Mouse (Mus musculus) G1E-ER4 (cell line): ENCODE data around the gene Ptprd. TPM values are rescaled to one million over a fixed set of nuclear protein-coding genes. Genes with fewer than 3 reads are reported as not detected.

Experiments
- GATA1 ChIP-seq: IDR thresholded peaks from one replicate; pipeline ENCODE4 v1.8.0; 2012; ENCODE audit warnings: low read length, inconsistent platforms
- polyA plus RNA-seq: library from polyadenylated mRNA; stranded (reverse); fragments of >175 nt; gene quantifications from 2 replicates; pipeline ENCODE4 v1.2.3, GENCODE M21; 2012

Gene Ptprd
- polyA plus RNA-seq, 1 experiment = not detected

DNA sequence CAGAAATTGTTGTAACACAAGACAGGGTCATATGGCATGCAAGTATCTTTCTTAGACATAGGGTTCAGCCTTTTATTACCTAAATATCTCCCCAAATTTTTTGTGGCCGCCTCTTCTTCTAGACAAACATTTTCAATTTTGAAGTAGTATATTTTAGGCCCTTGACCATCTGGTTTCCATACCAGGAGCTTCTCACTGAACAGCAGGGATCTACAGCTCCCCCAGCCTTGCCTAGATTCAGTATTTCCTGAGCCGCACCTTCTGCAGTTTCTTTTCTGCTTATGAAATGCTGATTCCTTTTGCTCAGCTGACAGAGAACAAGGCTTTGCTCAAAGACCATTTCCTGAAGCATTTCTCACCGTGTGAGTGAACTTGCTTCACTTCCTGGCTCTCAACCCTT, 1686.5 kb downstream of the Ptprd start:
- TF ChIP-seq GATA1 = no peak

DNA sequence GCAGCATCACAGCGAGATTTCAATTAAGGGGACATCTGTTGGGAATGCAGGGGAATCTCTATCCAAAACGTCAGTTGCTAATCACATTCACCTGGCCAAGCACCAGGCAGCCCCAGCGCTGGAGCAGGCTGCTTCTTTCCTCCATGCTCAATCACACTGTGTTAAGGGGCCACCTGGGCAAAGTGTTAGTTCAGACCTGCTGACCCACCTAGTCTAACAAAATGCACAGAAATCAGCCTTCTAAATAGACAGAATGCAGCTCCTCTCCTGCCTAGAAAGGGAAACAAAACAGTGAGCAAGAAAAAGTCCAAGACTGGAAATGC, 1708.5 kb downstream of the Ptprd start:
- no peak for TF ChIP-seq GATA1

DNA sequence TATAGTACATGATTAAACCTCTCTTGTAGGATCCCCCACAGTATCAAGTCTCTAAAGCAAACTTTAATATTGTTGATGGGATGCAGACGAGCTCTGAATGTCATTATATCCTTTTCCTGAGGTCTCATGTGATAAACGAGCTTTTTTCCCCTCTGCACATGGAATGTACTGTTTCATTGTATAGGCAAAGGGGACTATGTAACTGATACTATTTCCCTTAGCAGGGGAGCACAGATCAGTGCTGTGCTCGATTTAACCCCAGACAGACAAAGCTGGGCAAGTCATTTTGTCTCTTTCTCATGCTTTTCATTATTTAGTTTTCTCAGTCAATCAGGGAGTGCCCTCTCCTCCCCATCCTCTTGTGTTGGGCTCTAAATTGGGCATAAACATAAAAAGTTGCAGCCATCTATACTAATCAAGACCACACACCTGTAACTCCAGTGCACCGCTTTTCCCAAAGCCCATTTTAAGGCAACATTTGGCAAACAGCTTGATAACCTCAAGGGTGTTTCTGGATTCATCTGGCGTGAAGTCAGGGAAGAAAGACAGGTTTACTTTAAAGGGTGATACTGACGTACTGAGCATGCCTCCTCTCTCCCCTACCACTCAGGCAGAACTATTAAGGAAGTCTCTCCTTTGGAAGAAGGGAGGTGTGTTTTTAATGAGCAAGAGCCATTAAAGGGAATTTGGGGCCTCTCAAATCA, 1709.0 kb downstream of the Ptprd start:
- no peak for TF ChIP-seq GATA1

DNA sequence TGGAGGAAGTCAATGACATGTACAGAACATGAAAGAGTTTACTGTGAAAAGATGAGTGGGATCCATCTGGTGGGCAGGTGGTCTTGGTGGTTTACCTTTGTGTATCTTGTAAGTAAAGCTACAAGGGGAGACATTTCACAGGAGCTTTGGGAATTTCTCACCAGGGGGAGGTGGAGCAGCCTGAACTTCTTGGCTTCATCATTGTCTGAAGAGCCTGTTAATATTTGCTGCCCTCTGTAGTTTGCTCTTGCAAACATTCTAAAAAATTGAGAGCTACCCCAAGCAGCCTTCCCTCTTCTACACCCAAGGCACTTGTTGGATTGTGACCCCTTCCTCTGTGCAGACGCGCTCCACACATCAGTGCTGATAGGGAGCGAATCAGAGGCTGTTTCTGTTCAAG, 1725.9 kb downstream of the Ptprd start:
- TF ChIP-seq GATA1 = no peak

DNA sequence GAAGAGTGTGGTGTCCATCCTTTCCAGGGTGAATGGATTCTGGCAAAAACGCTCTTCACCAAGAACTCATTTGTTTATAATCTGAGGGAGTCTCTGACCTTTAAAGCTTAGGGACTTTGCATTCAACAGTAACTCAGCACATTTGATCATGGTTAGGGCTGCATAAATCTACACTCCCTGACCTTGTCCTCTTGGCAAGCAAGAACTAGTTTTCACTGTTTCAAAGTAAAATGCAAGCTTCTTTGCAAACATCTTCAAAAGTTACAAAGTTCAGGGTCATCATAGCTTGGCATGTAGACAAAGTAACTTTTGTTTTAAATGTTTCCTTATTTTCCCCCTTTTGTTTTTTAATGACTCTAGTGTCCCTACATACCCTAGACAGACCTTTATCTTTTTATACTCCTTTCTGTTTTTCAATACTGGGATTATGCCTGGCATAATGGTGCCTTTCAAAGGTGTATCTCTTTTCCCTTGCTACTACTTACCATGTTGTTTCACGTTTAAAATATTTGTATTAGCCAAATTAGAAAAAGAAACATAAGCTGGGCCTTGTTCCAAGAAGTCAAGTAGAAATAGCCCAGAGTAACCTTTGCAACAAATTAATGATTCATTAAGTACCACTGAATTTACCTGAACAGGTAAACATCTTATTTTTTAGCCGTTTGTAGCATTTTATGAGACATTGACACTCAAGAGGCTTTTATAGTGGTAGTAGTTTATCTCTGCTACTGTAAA, 1743.2 kb downstream of the Ptprd start:
- TF ChIP-seq GATA1 = no peak

DNA sequence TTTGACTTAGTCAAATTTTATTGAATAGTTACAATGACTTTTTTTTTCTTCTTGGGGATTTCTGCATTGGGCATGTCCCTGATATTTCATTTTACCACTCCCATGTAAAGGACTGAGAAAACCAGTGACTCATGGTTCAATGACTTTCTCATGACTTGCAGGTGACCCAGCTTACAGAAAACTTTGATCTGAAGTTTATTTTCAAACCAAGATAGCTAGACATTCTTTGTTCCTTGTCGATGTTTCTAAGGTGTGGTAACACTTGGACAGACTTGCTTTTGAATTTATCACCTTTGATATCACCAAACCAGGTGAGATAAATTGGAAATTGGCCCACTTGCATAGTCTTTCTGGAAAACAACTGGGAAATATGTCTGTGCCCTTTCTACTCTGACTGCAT, 1747.1 kb downstream of the Ptprd start:
- TF ChIP-seq GATA1 = no peak

DNA sequence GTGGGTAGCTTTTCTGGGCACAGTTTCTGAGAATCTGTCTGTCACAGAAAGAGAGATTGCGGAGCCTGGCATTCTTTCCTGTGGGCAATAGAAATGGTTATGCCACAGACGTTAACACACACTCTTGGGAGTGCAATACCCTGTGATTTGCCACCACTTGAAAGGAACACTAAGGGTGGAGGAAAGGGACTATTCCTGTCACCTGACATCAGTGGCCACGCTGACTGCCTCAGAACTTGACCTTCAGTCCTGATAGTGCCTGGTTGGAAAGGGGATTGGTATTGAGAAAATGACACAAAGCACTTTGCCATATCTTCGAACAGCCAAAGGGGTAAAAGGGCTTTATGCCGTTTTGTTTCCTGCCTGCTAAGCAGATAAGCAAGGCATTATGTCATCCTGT, 1750.4 kb downstream of the Ptprd start:
- no peak for TF ChIP-seq GATA1

DNA sequence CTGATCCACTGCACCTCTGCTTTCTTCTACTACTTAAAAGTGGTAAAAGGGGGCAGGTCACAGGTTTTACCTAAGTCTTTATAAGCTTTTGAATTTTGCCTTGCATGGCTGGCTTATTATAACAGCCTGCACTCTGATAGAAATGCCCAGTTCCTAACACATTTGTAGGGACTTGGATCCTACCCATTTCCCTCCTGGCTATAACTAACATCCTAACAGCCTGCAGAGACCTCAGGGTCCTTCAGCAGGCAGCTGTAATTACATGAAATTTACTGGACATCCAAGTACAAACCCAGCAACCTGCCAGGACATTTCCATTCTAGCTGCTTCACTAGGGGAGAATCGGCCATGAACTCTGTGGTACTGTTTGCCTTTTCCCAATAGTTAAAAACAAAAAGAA, 1751.2 kb downstream of the Ptprd start:
- no peak for TF ChIP-seq GATA1

DNA sequence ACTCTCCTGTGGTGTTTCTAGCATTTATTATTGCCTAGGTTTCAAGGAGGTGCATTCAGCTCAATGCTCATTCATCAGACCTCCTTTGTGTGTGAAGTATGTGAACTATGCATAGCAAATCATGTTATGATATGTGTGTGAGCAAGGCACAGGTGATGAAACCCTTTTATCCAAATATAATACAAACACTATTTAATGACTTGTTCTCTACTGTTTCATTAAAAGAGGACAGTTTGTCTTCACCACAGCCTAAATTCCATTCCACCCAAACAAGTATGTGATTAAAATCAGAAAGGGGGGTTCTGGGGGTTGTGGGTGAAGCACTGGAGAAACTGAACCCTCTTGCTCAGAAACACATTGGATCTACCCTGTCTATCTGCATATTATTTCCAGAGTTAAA, 1752.1 kb downstream of the Ptprd start:
- no peak for TF ChIP-seq GATA1

DNA sequence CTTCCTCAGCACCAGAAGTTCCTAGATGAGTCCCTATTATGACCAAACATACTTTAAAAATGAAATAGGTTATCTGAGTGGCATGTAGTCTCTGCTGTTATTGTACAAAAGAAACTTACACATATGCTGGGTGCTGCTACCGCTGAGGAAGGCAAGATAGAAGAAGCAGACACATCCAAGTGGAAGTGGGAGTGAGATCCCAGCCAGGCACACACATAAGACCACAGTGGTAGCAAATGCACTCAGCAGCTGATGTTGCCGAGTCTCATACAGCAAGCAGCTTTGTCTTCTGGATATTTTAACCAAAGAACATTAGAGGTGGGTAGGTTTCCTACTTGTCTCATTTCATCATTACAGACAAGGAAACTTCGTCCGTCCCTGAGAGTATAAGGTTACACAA, 1759.5 kb downstream of the Ptprd start:
- TF ChIP-seq GATA1 = no peak

DNA sequence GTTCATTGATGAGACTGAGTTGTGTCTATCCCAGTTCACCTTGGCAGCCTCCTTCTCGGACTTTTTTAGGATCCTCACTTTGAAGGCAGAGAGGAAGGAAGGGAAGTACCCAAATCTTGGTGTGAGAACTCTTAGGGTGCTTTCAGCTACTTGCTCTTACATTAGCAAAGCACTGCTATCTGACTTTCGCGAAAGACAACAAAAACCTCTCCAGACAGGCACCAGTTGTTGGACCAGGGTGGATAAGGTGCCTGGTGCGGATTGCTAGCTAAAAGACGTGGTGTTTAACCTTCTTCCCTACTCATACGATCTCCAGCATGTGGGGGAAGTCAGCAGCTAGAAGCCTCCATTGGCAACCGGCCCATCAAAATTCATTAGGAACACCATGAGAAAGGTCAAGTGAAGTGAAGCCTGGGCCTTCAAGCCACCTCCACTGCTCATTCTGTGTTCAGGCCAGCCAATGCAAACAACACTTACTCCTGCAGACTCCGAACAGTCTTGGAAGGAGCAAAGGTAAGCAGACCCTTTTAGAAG, 1760.7 kb downstream of the Ptprd start:
- no peak for TF ChIP-seq GATA1

DNA sequence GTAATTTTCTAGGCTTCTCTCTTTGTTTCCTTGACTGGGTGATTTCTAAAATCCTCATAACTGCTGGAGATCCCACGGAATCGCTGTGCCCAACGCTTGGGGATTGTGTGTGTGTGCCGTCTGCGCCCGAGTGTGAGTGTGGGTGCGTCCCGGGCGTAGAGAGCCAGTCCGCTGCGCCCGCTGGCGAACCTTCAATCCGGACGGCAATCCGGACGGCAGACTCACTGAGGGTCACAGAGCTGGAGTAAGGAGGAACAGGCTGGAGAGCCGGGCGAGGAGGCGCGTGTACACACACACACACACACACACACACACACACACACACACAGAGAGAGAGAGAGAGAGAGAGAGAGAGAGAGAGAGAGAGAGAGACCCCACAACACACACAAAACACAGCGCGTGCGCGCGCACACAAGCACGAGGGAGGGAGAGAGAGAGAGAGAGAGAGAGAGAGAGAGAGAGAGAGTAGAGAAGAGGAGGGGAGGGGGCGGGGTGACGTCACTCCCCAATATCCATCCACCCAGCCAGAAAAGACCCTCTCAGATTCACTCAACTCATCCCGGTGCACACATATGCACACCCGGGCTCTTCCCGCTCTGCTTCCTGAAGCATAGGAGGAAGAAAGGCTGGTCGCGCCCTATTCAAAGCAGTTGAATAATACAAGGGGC, 1761.3 kb downstream of the Ptprd start:
- TF ChIP-seq GATA1 = no peak

DNA sequence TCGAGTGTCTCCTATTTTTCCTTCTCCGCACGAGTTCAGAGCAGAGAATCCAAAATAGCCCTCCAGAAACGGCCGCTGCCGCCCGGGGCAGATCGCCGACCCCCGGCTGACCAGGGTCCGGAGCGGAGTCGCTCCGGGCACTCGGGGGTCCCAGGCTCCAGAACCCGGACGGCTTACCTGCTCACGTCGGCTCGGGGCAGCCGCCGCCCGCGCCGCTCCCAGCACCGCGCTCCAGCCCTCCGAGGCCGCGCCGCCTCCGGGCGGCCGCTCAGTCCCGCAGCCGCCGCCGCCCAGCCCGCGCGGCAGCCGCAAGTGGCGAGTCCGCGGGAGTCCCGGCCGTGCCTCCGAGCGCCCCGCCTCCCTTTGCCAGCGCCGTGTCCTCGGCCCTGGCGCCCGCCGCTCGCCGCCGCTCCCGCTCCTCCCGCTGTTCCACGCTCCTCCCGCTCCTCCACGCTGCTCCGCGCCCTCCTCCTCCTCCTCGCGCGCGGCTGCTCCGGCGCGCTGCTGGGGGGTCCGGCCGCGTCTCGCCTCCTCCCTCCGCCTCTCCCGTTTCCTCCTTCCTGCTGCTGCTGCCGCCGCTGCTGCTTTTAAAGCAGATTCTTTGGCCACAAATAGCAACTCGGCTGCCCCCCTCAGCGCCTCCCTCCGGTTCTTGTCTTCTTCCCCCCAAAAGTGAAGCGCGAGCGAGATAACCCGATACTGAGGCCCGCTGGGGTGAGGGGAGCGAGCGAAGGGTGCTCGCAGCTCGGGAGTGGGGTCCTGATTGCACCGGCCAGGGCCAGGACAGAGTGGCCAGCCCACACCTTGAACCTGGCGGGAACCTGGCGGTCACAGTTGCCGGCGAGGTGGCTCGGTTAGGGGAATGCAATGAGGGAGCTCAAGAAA, 1762.1 kb downstream of the Ptprd start:
- no peak for TF ChIP-seq GATA1

DNA sequence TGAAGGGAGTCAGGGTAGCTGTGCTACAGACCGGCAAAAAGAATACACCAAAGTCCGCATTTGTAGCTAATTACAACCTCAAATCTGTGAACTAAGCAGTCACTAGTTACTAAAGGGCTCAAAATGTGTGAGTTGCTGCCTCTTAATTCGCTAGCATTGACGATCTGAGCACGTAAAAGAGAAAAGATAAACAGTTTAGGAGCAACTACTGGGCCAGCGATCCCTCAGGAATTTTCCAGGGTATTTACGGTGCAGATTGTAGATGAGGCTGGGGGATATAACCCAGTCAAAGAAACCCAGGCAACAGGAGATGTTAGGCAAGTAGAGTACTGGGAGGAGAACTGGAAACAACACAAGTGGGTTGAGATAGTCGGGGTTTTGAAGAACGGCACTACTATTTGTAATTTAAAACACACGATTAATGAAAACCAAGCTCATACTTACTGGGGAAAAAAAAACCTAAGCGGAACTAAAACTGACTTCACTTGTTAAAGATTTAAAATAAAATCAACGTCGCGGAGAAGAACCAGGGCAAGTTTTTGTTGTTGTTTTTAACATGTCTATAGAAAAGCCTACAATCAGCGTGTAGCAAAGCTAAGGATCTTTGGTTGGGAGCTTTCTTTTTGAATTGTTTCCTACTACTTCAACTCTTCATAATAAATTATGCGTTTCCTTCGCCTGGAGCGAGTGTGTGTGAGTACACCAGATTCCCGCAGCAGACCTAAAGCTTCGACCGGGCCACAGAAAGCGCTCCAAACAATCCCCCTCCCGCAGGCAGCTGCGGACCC, 1762.9 kb downstream of the Ptprd start:
- no peak for TF ChIP-seq GATA1

DNA sequence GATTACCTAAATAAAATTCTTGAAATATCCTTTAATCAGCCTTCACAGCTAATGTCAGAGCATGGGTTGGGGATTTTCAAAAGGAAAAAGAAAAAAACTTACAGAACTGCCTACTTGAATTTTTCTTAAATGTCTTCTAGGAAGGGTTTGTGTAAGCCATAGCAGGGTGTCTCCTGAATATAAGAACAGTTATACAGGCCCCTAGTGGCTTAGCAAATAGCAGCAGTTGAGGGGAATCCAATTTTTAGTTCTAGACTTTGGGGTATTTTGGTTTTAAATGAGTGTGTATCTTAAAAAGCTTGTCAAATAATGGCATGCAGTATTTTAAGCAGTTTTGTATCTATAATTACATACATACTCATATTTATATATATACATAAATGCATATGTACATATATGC, 1764.4 kb downstream of the Ptprd start:
- TF ChIP-seq GATA1 = no peak
